Mouse (Mus musculus) megakaryocyte, embryonic 14.5 days (primary cell): ENCODE results near the gene Stub1.

Experiments
- FLI1 ChIP-seq: IDR thresholded peaks from 2 replicates; pipeline ENCODE4 v1.6.1; 2012; ENCODE audit warnings: low read length, inconsistent platforms, mixed read lengths
- GATA1 ChIP-seq: IDR thresholded peaks from 3 replicates; pipeline ENCODE4 v1.6.1; 2012; ENCODE audit warnings: mixed read lengths, low read length, inconsistent platforms, borderline replicate concordance

- no peak for TF ChIP-seq GATA1
- TF ChIP-seq FLI1 = no peak
Observed at GRCm38 (mm10) chr17:25865288-25865687, 32.1 kb upstream of the Stub1 start.
